Mouse (Mus musculus) limb, embryonic 14.5 days (tissue): ENCODE results near the gene Romo1. TPM values are rescaled to one million over a fixed set of nuclear protein-coding genes. Genes with fewer than 3 reads are reported as not detected.

ENCODE experiments used
- ATAC-seq: fragments of 200-750 bp; cut with Nextera tagmentation; 2 replicates; pipeline ENCODE4 v1.8.0; 2017; ENCODE audit warnings: low read depth, moderate number of reproducible peaks, moderate TSS enrichment; ENCODE audit not compliant: low FRiP score
- DNase-seq: peaks from one replicate; pipeline ENCODE4 v3.0.0-alpha.2; 2015; ENCODE audit warnings: low spot score
- H3K27ac ChIP-seq: fragments of 300-500 bp; sonication (generic); replicated peaks from 2 replicates; pipeline ENCODE4 v1.5.1; 2014; ENCODE audit warnings: low read depth, mild to moderate bottlenecking, low read length, moderate library complexity, mixed read lengths
- H3K27me3 ChIP-seq: fragments of 300-500 bp; sonication (generic); 2 replicates; pipeline ENCODE4 v1.6.1; 2014; ENCODE audit warnings: low read length, mixed read lengths; ENCODE audit not compliant: control insufficient read depth, insufficient read depth
- H3K36me3 ChIP-seq: fragments of 300-500 bp; sonication (generic); 2 replicates; pipeline ENCODE4 v1.6.1; 2014; ENCODE audit warnings: mild to moderate bottlenecking, low read length, moderate library complexity, mixed read lengths; ENCODE audit not compliant: control insufficient read depth, insufficient read depth
- H3K4me1 ChIP-seq: fragments of 300-500 bp; sonication (generic); 2 replicates; pipeline ENCODE4 v1.6.1; 2014; ENCODE audit warnings: antibody characterized with exemption, low read length, mixed read lengths; ENCODE audit not compliant: control insufficient read depth, insufficient read depth
- H3K4me2 ChIP-seq: fragments of 300-500 bp; sonication (generic); replicated peaks from 2 replicates; pipeline ENCODE4 v1.6.1; 2014; ENCODE audit warnings: low read depth, mild to moderate bottlenecking, low read length, moderate library complexity; ENCODE audit not compliant: severe bottlenecking
- H3K4me3 ChIP-seq: fragments of 300-500 bp; sonication (generic); replicated peaks from 2 replicates; pipeline ENCODE4 v1.5.1; 2014; ENCODE audit warnings: low read length
- H3K9ac ChIP-seq: fragments of 300-500 bp; sonication (generic); 2 replicates; pipeline ENCODE4 v1.6.1; 2014; ENCODE audit warnings: mild to moderate bottlenecking, low read depth, low read length, moderate library complexity; ENCODE audit not compliant: severe bottlenecking
- H3K9me3 ChIP-seq: fragments of 300-500 bp; sonication (generic); 2 replicates; pipeline ENCODE4 v1.6.1; 2016; ENCODE audit warnings: low read length; ENCODE audit not compliant: control insufficient read depth
- POLR2A ChIP-seq: fragments of 200-500 bp; IDR thresholded peaks from 2 replicates; pipeline ENCODE4 v1.8.0; 2012; ENCODE audit warnings: inconsistent platforms, mild to moderate bottlenecking, moderate library complexity, borderline replicate concordance; ENCODE audit not compliant: insufficient read depth, insufficient read length; ENCODE audit errors: extremely low read depth
- WGBS: fragments of 180-500 bp; shearing (Covaris S2); extraction: QIAGEN DNeasy Blood & Tissue Kit; methylation state at CpG from one replicate; pipeline ENCODE4 v1.1.7; 2014; 5-methylcytosine and 5-hydroxymethylcytosine counted together
- polyA plus RNA-seq, 2 experiments: library from polyadenylated mRNA; depleted of rRNA in 1 of 2; stranded (reverse) in 1 of 2; unstranded in 1 of 2; fragments of >200 nt; fragmentation: Nextera tagmentation in 1 of 2; extraction: Ambion mirVana in 1 of 2; gene quantifications; 2 replicates each; pipeline versions ENCODE4 v1.2.1 to v1.2.3; 2012 to 2014

Gene Romo1
- polyA plus RNA-seq, 2 experiments = 312 to 435 TPM

DNA sequence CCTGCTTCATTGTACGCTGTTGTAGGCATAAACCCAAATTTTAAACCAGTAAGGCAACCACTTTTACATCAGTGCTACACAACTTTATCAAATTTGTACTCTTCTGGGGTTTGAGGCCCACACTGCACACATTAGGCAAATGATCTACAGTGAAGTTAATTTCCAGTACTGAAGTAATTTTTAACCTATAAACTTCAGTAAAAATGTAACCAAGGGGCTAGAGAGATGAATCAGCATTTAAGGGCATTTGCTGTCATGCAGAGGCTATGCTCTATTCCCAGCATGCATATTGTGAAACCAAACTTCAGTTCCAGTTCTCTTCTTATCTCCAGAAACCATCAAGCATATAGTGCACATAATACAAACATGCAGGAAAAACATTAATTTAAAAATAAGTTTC lies 21.6 kb downstream of the Romo1 start:
- WGBS = 100% methylated on average over 1 of the region's 1 CpGs
- no peak for ATAC-seq
- no peak for TF ChIP-seq POLR2A
- Histone ChIP-seq H3K9ac (no peak overlapping the region), H3K4me3 (no peak overlapping the region), H3K36me3 (peaks cover 94% of the 10 kb centered on the region), H3K4me2 (no peak overlapping the region), H3K27ac (no peak overlapping the region), H3K27me3 (no peaks in the 10 kb centered on the region), H3K9me3 (no peaks in the 10 kb centered on the region), H3K4me1 (no peaks in the 10 kb centered on the region)
- DNase-seq = no peak

- no peaks in the 10 kb centered on the region for H3K9me3 ChIP-seq
- 90% methylated on average over 5 of the region's 5 CpGs for WGBS
- peaks cover 97% of the 10 kb centered on the region for H3K36me3 ChIP-seq
These were observed 22.7 kb downstream of the Romo1 start for GRCm38 (mm10) chr2:156166557-156166956.

DNA sequence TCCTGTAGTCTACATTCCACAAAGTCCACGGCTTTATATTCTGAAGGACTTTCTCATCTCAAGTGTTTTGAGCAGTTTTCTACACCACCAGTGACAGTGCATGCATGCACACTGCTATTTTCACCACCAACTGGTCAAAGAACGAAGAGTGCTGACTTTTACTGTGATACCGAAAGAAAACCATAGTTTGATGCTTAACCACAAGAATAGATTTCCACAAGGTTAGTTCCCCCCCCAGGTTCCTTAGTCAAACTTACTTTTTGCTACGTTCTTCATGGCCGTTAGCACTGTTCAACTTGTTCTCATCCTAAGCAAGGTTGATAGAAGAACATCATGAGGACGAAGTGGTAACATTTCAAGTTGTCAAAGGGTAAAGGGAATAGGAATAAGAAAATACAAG lies 33.2 kb downstream of the Romo1 start:
- no peak for TF ChIP-seq POLR2A
- Histone ChIP-seq H3K9ac (no peak overlapping the region), H3K27ac (no peak overlapping the region), H3K9me3 (no peaks in the 10 kb centered on the region), H3K4me3 (no peak overlapping the region), H3K27me3 (no peaks in the 10 kb centered on the region), H3K4me2 (no peak overlapping the region), H3K4me1 (peaks cover 18% of the 10 kb centered on the region), H3K36me3 (peaks cover 61% of the 10 kb centered on the region)
- 86% methylated on average over 6 of the region's 6 CpGs for WGBS
- ATAC-seq = no peak
- DNase-seq = no peak

More at GRCm38 (mm10) chr2:156166557-156166956, 22.7 kb downstream of the Romo1 start:
- no peak overlapping the region for H3K4me2 ChIP-seq
- no peak overlapping the region for H3K27ac ChIP-seq
- TF ChIP-seq POLR2A = no peak
- H3K27me3 ChIP-seq = no peaks in the 10 kb centered on the region
- H3K9ac ChIP-seq = no peak overlapping the region
- H3K4me3 ChIP-seq = no peak overlapping the region
- DNase-seq (no peak), ATAC-seq (no peak)
- no peaks in the 10 kb centered on the region for H3K4me1 ChIP-seq

GRCm38 (mm10) chr2:156177651-156178050 lies 33.8 kb downstream of the Romo1 start:
- Histone ChIP-seq H3K27ac (no peak overlapping the region), H3K36me3 (peaks cover 55% of the 10 kb centered on the region), H3K9me3 (no peaks in the 10 kb centered on the region), H3K4me1 (peaks cover 18% of the 10 kb centered on the region), H3K4me3 (peak overlapping the region; percentile 99), H3K27me3 (no peaks in the 10 kb centered on the region), H3K4me2 (peak overlapping the region; percentile 77), H3K9ac (no peak overlapping the region)
- 83% methylated on average over 7 of the region's 7 CpGs for WGBS
- ATAC-seq (no peak), DNase-seq (no peak)
- TF ChIP-seq POLR2A = no peak

- WGBS = 1% methylated on average over 45 of the region's 47 CpGs
- Histone ChIP-seq H3K27me3 (no peaks in the 10 kb centered on the region), H3K4me2 (peak overlapping the region; percentile 77), H3K9ac (peak overlapping the region; percentile 100), H3K27ac (peak overlapping the region; percentile 99), H3K9me3 (no peaks in the 10 kb centered on the region), H3K4me3 (peak overlapping the region; percentile 99), H3K36me3 (peaks cover 42% of the 10 kb centered on the region), H3K4me1 (peaks cover 18% of the 10 kb centered on the region)
- DNase-seq (peak; percentile 83), ATAC-seq (peak; percentile 36)
- TF ChIP-seq POLR2A = peak; percentile 75; the same call in 1 of the 2 replicates
These were observed 35.4 kb downstream of the Romo1 start for GRCm38 (mm10) chr2:156179046-156179795.

DNA sequence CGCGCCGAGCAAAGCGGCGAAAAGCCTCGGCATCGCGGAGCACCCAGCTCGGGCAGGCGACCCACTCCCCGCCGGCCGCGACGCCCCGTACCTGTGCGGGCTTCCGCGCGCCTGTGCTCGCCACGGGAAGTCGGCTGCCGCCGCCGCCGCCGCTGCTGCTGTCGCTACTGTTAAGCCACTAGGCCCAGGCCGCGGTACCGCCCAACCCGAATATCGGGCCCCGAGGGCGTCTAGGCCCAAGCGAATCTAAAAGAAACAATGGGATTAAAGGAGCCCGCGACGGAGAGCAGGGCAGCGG lies 35.9 kb downstream of the Romo1 start:
- Histone ChIP-seq H3K4me2 (0 out of 2 replicates have a peak overlapping the region, but pooled peaks have one; percentile 77), H3K36me3 (peaks cover 37% of the 10 kb centered on the region), H3K9ac (peak overlapping the region; percentile 100), H3K27ac (peak overlapping the region; percentile 99), H3K27me3 (no peaks in the 10 kb centered on the region), H3K9me3 (no peaks in the 10 kb centered on the region), H3K4me1 (peaks cover 18% of the 10 kb centered on the region), H3K4me3 (peak overlapping the region; percentile 99)
- 0% methylated on average over 24 of the region's 41 CpGs for WGBS
- TF ChIP-seq POLR2A = no peak
- DNase-seq (no peak), ATAC-seq (no peak; the same call in 1 of the 2 replicates)
